Mouse (Mus musculus) MEL (cell line): ENCODE data around the gene Chid1. TPM values are rescaled to one million over a fixed set of nuclear protein-coding genes. Genes with fewer than 3 reads are reported as not detected.
A peak's percentile ranks its signal among the peaks of the same experiment; 100 is the strongest.

Source experiments
- DNase-seq: peaks from one replicate; pipeline ENCODE4 v3.0.0; 2011; ENCODE audit warnings: low read depth, low spot score
- H3K27ac ChIP-seq: 2 replicates; pipeline ENCODE4 v1.5.1; 2012; ENCODE audit warnings: low read depth, mild to moderate bottlenecking, control low read depth, low read length, moderate library complexity; ENCODE audit not compliant: control insufficient read depth
- H3K27me3 ChIP-seq, 2 experiments: fragments of 150-350 bp in 1 of 2; sonication (generic) in 1 of 2; 2 replicates each; pipeline ENCODE4 v1.6.1; 2012; ENCODE audit warnings: low read length in 2 of 2, mild to moderate bottlenecking in 2 of 2, improper control_type of control experiment in 1 of 2, moderate library complexity in 1 of 2; ENCODE audit not compliant: insufficient read depth in 2 of 2, control insufficient read depth in 1 of 2
- H3K36me3 ChIP-seq, 2 experiments: 2 replicates each; pipeline ENCODE4 v1.6.1; 2012 to 2014; ENCODE audit warnings: low read length in 2 of 2, improper control_type of control experiment in 1 of 2, inconsistent platforms in 1 of 2, mild to moderate bottlenecking in 1 of 2; ENCODE audit not compliant: insufficient read depth in 2 of 2, control insufficient read depth in 1 of 2
- H3K4me1 ChIP-seq, 2 experiments: fragments of 150-350 bp in 1 of 2; sonication (generic) in 1 of 2; 2 replicates each; pipeline ENCODE4 v1.6.1; 2012; ENCODE audit warnings: low read length in 2 of 2, improper control_type of control experiment in 1 of 2, mild to moderate bottlenecking in 1 of 2; ENCODE audit not compliant: insufficient read depth in 2 of 2, control insufficient read depth in 1 of 2
- H3K4me3 ChIP-seq, 2 experiments: fragments of 150-350 bp in 1 of 2; sonication (generic) in 1 of 2; 2 replicates each; pipeline ENCODE4 v1.5.1; 2012; ENCODE audit warnings: low read depth in 2 of 2, low read length in 2 of 2, mild to moderate bottlenecking in 2 of 2, moderate library complexity in 2 of 2, control low read depth in 1 of 2, improper control_type of control experiment in 1 of 2; ENCODE audit not compliant: control insufficient read depth in 1 of 2, insufficient read depth in 1 of 2
- H3K79me2 ChIP-seq: 2 replicates; pipeline ENCODE4 v1.6.1; 2012; ENCODE audit warnings: mild to moderate bottlenecking, low read length, moderate library complexity; ENCODE audit not compliant: control insufficient read depth, poor library complexity, insufficient read depth
- H3K9ac ChIP-seq: 2 replicates; pipeline ENCODE4 v1.6.1; 2012; ENCODE audit warnings: low read depth, mild to moderate bottlenecking, control low read depth, low read length, moderate library complexity; ENCODE audit not compliant: control insufficient read depth, poor library complexity, severe bottlenecking
- H3K9me3 ChIP-seq: fragments of 150-350 bp; sonication (generic); replicated peaks from 2 replicates; pipeline ENCODE4 v1.6.1; 2012; ENCODE audit warnings: mild to moderate bottlenecking, low read length, improper control_type of control experiment, moderate library complexity; ENCODE audit not compliant: insufficient read depth
- CTCF ChIP-seq, 3 experiments: IDR thresholded peaks in 2 of 3; conservative IDR thresholded peaks in 1 of 3; 2 replicates each; pipeline ENCODE4 v1.5.1; 2011 to 2012; ENCODE audit warnings: low read length in 3 of 3, low read depth in 2 of 3, mild to moderate bottlenecking in 2 of 3, improper control_type of control experiment in 1 of 3, inconsistent platforms in 1 of 3, mixed read lengths in 1 of 3, moderate library complexity in 1 of 3; ENCODE audit not compliant: control insufficient read depth in 1 of 3, insufficient read depth in 1 of 3, poor library complexity in 1 of 3, severe bottlenecking in 1 of 3
- ELF1 ChIP-seq: IDR thresholded peaks from 2 replicates; pipeline ENCODE4 v1.6.1; 2014; ENCODE audit warnings: low read depth, mild to moderate bottlenecking, inconsistent platforms, low read length, improper control_type of control experiment, moderate library complexity
- ETS1 ChIP-seq: IDR thresholded peaks from 2 replicates; pipeline ENCODE4 v1.6.1; 2012; ENCODE audit warnings: low read depth, mild to moderate bottlenecking, inconsistent platforms, low read length, improper control_type of control experiment, moderate library complexity
- MAZ ChIP-seq: IDR thresholded peaks from 2 replicates; pipeline ENCODE4 v1.6.1; 2012; ENCODE audit warnings: low read depth, mild to moderate bottlenecking, inconsistent platforms, low read length, improper control_type of control experiment
- MEF2A ChIP-seq: IDR thresholded peaks from 2 replicates; pipeline ENCODE4 v1.6.1; 2014; ENCODE audit warnings: low read depth, mild to moderate bottlenecking, inconsistent platforms, low read length, improper control_type of control experiment; ENCODE audit not compliant: poor library complexity, insufficient replicate concordance, severe bottlenecking; ENCODE audit errors: extremely low read depth
- MYB ChIP-seq: IDR thresholded peaks from 2 replicates; pipeline ENCODE4 v1.6.1; 2011; ENCODE audit warnings: mild to moderate bottlenecking, low read depth, low read length, improper control_type of control experiment
- NELFE ChIP-seq: IDR thresholded peaks from 2 replicates; pipeline ENCODE4 v1.6.1; 2011; ENCODE audit warnings: low read depth, low read length, improper control_type of control experiment
- POLR2AphosphoS2 ChIP-seq: IDR thresholded peaks from 2 replicates; pipeline ENCODE4 v1.6.1; 2011; ENCODE audit warnings: low read length, improper control_type of control experiment
- POLR2AphosphoS5 ChIP-seq: IDR thresholded peaks from 2 replicates; pipeline ENCODE4 v1.6.1; 2012; ENCODE audit warnings: low read depth, borderline replicate concordance, mild to moderate bottlenecking, inconsistent platforms, low read length, moderate library complexity, mixed read lengths
- RAD21 ChIP-seq: IDR thresholded peaks from 2 replicates; pipeline ENCODE4 v1.6.1; 2011; ENCODE audit warnings: mild to moderate bottlenecking, low read depth, low read length, improper control_type of control experiment
- SIN3A ChIP-seq: IDR thresholded peaks from 2 replicates; pipeline ENCODE4 v1.6.1; 2012; ENCODE audit warnings: low read length, improper control_type of control experiment, inconsistent platforms
- SMC3 ChIP-seq: IDR thresholded peaks from 2 replicates; pipeline ENCODE4 v1.6.1; 2011; ENCODE audit warnings: low read depth, low read length, improper control_type of control experiment
- TAL1 ChIP-seq: IDR thresholded peaks from 2 replicates; pipeline ENCODE4 v1.6.1; 2012; ENCODE audit warnings: mild to moderate bottlenecking, inconsistent platforms, low read length, moderate library complexity, mixed read lengths
- TBP ChIP-seq: IDR thresholded peaks from 2 replicates; pipeline ENCODE4 v1.8.0; 2011; ENCODE audit warnings: low read depth, low read length, improper control_type of control experiment
- UBTF ChIP-seq: IDR thresholded peaks from 2 replicates; pipeline ENCODE4 v1.6.1; 2012; ENCODE audit warnings: low read depth, mild to moderate bottlenecking, inconsistent platforms, low read length, improper control_type of control experiment, moderate library complexity, borderline replicate concordance; ENCODE audit not compliant: insufficient read depth
- ZC3H11A ChIP-seq: IDR thresholded peaks from 2 replicates; pipeline ENCODE4 v1.6.1; 2012; ENCODE audit warnings: low read depth, mild to moderate bottlenecking, inconsistent platforms, low read length, improper control_type of control experiment
- ZMIZ1 ChIP-seq: IDR thresholded peaks from 2 replicates; pipeline ENCODE4 v1.6.1; 2012; ENCODE audit warnings: low read depth, mild to moderate bottlenecking, inconsistent platforms, low read length, improper control_type of control experiment, moderate library complexity
- polyA plus RNA-seq, 2 experiments: library from polyadenylated mRNA; stranded (reverse) in 1 of 2; unstranded in 1 of 2; fragments of >175 nt in 1 of 2; fragments of >200 nt in 1 of 2; gene quantifications; 2 replicates each; pipeline versions ENCODE4 v1.2.1 to v1.2.4; 2012; ENCODE audit warnings: low replicate concordance in 2 of 2, low read depth in 1 of 2; ENCODE audit not compliant: insufficient read length in 2 of 2, insufficient read depth in 1 of 2, missing spikeins in 1 of 2
- total RNA-seq: library from RNA; depleted of rRNA; stranded (reverse); fragments of 300-350 nt; gene quantifications from 2 replicates; pipeline ENCODE4 v1.2.3, GENCODE M21; 2012

Chid1 gene
- total and polyA plus RNA-seq, 3 experiments: 36.1 to 46.7 TPM; not detected in 1

DNA sequence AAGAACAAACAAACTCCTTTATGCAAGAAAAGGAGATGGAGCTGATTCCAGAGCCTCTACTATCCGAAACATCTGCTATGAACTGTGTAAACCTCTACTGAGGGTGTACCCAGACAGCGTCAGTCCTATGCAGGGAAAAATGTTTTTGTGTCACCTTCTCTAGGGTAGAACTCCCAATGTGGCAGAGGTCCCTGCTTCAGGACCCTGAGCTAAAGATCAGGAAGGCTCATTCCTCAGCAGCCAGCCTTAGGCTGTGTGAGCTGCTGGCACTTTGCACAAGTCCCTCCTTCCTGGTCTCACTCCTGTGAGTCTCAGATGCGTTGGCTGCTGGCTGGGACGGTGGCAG lies 14.1 kb downstream of the Chid1 start:
- H3K36me3 ChIP-seq: peaks cover 0 to 3% of the 10 kb centered on the region in 2 experiments; a peak in 2 of 4 replicates
- H3K4me3 ChIP-seq: no peak overlapping the region
- no peaks in the 10 kb centered on the region for H3K27me3 ChIP-seq
- no peak for TF ChIP-seq NELFE
- TF ChIP-seq POLR2AphosphoS2: no peak
- TF ChIP-seq TAL1: no peak
- no peak for TF ChIP-seq SMC3
- no peak for TF ChIP-seq ZMIZ1
- no peak for TF ChIP-seq SIN3A
- no peaks in the 10 kb centered on the region for H3K9me3 ChIP-seq
- H3K9ac ChIP-seq: no peak overlapping the region
- no peaks in the 10 kb centered on the region for H3K4me1 ChIP-seq
- no peak overlapping the region for H3K27ac ChIP-seq
- DNase-seq: no peak
- H3K79me2 ChIP-seq: no peaks in the 10 kb centered on the region

GRCm38 (mm10) chr7:141524760-141525579 lies 14.7 kb downstream of the Chid1 start:
- Histone ChIP-seq H3K9ac (no peak overlapping the region), H3K27me3 (no peaks in the 10 kb centered on the region), H3K4me3 (no peak overlapping the region), H3K79me2 (no peaks in the 10 kb centered on the region), H3K9me3 (no peaks in the 10 kb centered on the region), H3K27ac (no peak overlapping the region), H3K4me1 (no peaks in the 10 kb centered on the region), H3K36me3 (peaks cover 0 to 3% of the 10 kb centered on the region in 2 experiments; a peak in 2 of 4 replicates)
- DNase-seq: peak; percentile 91
- no peak for TF ChIP-seq ETS1
- TF ChIP-seq POLR2AphosphoS2: no peak
- no peak for TF ChIP-seq TAL1
- TF ChIP-seq MEF2A: no peak
- TF ChIP-seq MYB: no peak
- TF ChIP-seq CTCF (IDR thresholded peaks at IDR 0.05 in 2 of 3, conservative IDR thresholded peaks at IDR 0.05 in 1 of 3; ENCODE audit: control insufficient read depth in 1 of 3, insufficient read depth in 1 of 3, low read depth in 2 of 3, low read length in 3 of 3, poor library complexity in 1 of 3, severe bottlenecking in 1 of 3): peak; percentile 81 to 99 (median 86)
- 0 out of 2 replicates have a peak, but pooled peaks have one; percentile 34 for TF ChIP-seq TBP
- TF ChIP-seq UBTF: no peak
- TF ChIP-seq SIN3A: peak; percentile 60; the same call in 1 of the 2 replicates
- TF ChIP-seq MAZ: 0 out of 2 replicates have a peak, but pooled peaks have one; percentile 21
- peak; percentile 60 for TF ChIP-seq ELF1
- TF ChIP-seq ZMIZ1: no peak
- TF ChIP-seq SMC3: peak; percentile 85
- TF ChIP-seq POLR2AphosphoS5: no peak
- TF ChIP-seq RAD21: peak; percentile 98
- TF ChIP-seq ZC3H11A: peak; percentile 74
